Mouse (Mus musculus): ENCODE data around the gene Zfp524.

DNA sequence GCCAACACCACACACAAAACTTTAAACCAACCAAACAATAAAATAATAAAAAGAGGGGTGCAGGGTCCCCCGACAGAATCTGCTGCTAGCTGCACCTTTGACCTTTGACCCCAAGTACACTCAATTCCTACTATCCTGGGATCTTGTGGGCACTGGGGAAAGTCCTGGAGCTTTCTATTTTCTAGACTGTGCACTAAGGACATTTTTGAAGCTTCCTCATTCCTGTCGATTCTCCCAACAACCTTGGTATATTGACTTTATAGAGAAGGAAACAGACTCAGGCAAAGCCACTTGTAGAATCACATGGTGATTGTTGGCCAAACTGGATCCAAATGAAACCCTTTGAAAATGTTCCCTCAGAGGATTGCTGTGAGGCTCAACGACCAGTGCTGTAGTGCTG lies 1.8 kb downstream of the Zfp524 start:
- TF ChIP-seq CTCF (IDR thresholded peaks at IDR 0.05; ENCODE audit: low read depth) (no peak), EP300 (IDR thresholded peaks at IDR 0.05; ENCODE audit: low read depth) (no peak)
